Mouse (Mus musculus) ES-E14 (cell line): ENCODE data around the gene Cited2.

ENCODE experiments used
- HCFC1 ChIP-seq: IDR thresholded peaks from 2 replicates; pipeline ENCODE4 v1.6.1; 2012; ENCODE audit warnings: low read length, inconsistent platforms, borderline replicate concordance; ENCODE audit not compliant: insufficient read depth
- MAFK ChIP-seq: IDR thresholded peaks from 2 replicates; pipeline ENCODE4 v1.6.1; 2014; ENCODE audit warnings: mild to moderate bottlenecking, low read depth, low read length, inconsistent platforms; ENCODE audit not compliant: insufficient read depth

DNA sequence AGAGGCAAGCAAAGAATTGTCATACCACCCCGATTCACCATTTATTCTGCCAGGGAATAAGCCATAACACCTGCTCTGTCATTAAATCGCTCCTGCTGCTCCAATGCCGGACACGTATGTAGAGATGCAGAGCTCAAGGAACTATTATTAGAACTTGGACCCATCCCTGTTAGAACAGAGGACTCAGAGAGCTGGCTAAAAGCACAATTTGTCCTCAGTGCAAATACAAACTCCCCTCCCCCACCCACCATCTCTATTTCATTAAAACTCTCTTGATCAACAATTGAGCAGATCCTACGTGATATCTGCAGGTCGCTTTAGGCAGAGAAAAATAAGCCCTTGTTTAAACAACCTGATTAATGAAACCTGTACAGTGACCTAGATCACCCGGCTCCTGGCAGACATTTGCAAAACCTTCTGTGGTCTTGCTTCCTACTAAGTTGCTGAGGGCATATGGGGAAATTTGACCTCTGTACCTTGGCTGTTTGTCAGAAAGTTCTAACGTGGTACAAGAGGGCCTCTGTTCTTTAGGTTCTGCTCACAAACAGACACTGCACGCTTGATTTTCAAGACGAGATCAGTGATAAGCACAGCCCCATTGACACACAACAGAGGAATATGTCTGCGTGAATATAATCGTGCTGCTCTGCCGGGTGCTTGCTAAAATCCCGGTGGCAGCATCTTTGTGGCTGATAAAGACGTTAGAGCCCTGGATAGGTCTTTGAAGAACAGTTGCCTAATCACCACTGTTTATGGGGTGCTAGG, 4.3 kb downstream of the Cited2 start:
- TF ChIP-seq HCFC1 (no peak), MAFK (no peak)
